Mouse (Mus musculus) spleen, adult 2 months (tissue): ENCODE measurements around the gene Nrm. TPM values are rescaled to one million over a fixed set of nuclear protein-coding genes. Genes with fewer than 3 reads are reported as not detected.
A peak's percentile ranks its signal among the peaks of the same experiment; 100 is the strongest.
"Not testable (repeated sequence)": the region's sequence is repeated elsewhere in the genome, so short reads cannot be mapped to it uniquely, and the experiment has no call there.

Experiments
- DNase-seq, 2 experiments: peaks; one replicate each; pipeline versions ENCODE4 v3.0.0 to v3.0.0-alpha.2; 2012 to 2021; ENCODE audit warnings: low spot score in 2 of 2, low read depth in 1 of 2
- H3K27ac ChIP-seq: fragments of 200-500 bp; 2 replicates; pipeline ENCODE4 v1.5.1; 2012; ENCODE audit warnings: low read length, inconsistent platforms; ENCODE audit not compliant: insufficient read depth
- H3K27me3 ChIP-seq: fragments of 200-500 bp; 2 replicates; pipeline ENCODE4 v1.6.1; 2012; ENCODE audit warnings: mild to moderate bottlenecking, moderate library complexity, low read length, inconsistent platforms; ENCODE audit not compliant: control insufficient read depth, insufficient read depth
- H3K36me3 ChIP-seq: fragments of 200-500 bp; 2 replicates; pipeline ENCODE4 v1.6.1; 2012; ENCODE audit warnings: mild to moderate bottlenecking, low read length, inconsistent platforms; ENCODE audit not compliant: control insufficient read depth, insufficient read depth
- H3K4me1 ChIP-seq: fragments of 200-500 bp; 2 replicates; pipeline ENCODE4 v1.6.1; 2011; ENCODE audit warnings: inconsistent platforms; ENCODE audit not compliant: control insufficient read depth, insufficient read depth, insufficient read length
- H3K4me3 ChIP-seq: fragments of 200-500 bp; 2 replicates; pipeline ENCODE4 v1.5.1; 2011; ENCODE audit warnings: mild to moderate bottlenecking, inconsistent platforms; ENCODE audit not compliant: insufficient read depth, insufficient read length; ENCODE audit errors: extremely low read depth
- CTCF ChIP-seq: fragments of 200-500 bp; IDR thresholded peaks from 2 replicates; pipeline ENCODE4 v1.5.1; 2011; ENCODE audit warnings: mild to moderate bottlenecking, inconsistent platforms; ENCODE audit not compliant: insufficient read depth, insufficient read length, insufficient replicate concordance; ENCODE audit errors: extremely low read depth
- POLR2A ChIP-seq: fragments of 200-500 bp; IDR thresholded peaks from 2 replicates; pipeline ENCODE4 v1.6.1; 2011; ENCODE audit warnings: low read depth, low read length, inconsistent platforms
- WGBS: fragments of 180-500 bp; shearing (Covaris S2); methylation state at CpG from one replicate; pipeline ENCODE4 v1.1.7; 2018; 5-methylcytosine and 5-hydroxymethylcytosine counted together
- polyA plus RNA-seq: library from polyadenylated mRNA; depleted of rRNA; stranded (reverse); fragments of >200 nt; gene quantifications from 2 replicates; pipeline ENCODE4 v1.2.3, GENCODE M21; 2012

The Nrm gene
- polyA plus RNA-seq, 1 experiment = 58.5 TPM

- no peaks in the 10 kb centered on the region for H3K27me3 ChIP-seq
- peak in 1 of 2 experiments; percentile 51 for DNase-seq
- H3K27ac ChIP-seq = peak overlapping the region; percentile 84
- H3K4me1 ChIP-seq = no peaks in the 10 kb centered on the region
- TF ChIP-seq POLR2A = no peak
- TF ChIP-seq CTCF = no peak
- peak overlapping the region; percentile 68 for H3K4me3 ChIP-seq
- peaks cover 22% of the 10 kb centered on the region for H3K36me3 ChIP-seq
- under 1% methylated on average over 18 of the region's 18 CpGs for WGBS
Measured at GRCm38 (mm10) chr17:35837487-35837886, 23.6 kb upstream of the Nrm start.

GRCm38 (mm10) chr17:35838122-35838544 lies 23.0 kb upstream of the Nrm start, which contains the start of gene Tubb5:
TSS of gene Tubb5 (minus strand) at chr17:35838306.
- H3K27ac ChIP-seq = peak within 1 kb of the TSS; percentile 84
- TF ChIP-seq CTCF (no peak), POLR2A (peak; percentile 96)

GRCm38 (mm10) chr17:35838570-35838969 lies 22.5 kb upstream of the Nrm start:
- DNase-seq = no peak
- Histone ChIP-seq H3K27ac (peak overlapping the region; percentile 47; the same call in 1 of the 2 replicates), H3K4me1 (no peaks in the 10 kb centered on the region), H3K36me3 (peaks cover 22% of the 10 kb centered on the region), H3K4me3 (no peak overlapping the region), H3K27me3 (no peaks in the 10 kb centered on the region)
- WGBS = 8% methylated on average over 5 of the region's 5 CpGs
- no peak for TF ChIP-seq CTCF
- TF ChIP-seq POLR2A = no peak

More at GRCm38 (mm10) chr17:35838122-35838544, 23.0 kb upstream of the Nrm start, which contains the start of gene Tubb5:
- WGBS = 2% methylated on average over 29 of the region's 29 CpGs
- peak within 1 kb of the TSS; percentile 68 for H3K4me3 ChIP-seq
- peak; percentile 81 to 95 for DNase-seq
- peaks cover 22% of the 10 kb centered on the region for H3K36me3 ChIP-seq
- H3K27me3 ChIP-seq = no peaks in the 10 kb centered on the region
- H3K4me1 ChIP-seq = no peaks in the 10 kb centered on the region

DNA sequence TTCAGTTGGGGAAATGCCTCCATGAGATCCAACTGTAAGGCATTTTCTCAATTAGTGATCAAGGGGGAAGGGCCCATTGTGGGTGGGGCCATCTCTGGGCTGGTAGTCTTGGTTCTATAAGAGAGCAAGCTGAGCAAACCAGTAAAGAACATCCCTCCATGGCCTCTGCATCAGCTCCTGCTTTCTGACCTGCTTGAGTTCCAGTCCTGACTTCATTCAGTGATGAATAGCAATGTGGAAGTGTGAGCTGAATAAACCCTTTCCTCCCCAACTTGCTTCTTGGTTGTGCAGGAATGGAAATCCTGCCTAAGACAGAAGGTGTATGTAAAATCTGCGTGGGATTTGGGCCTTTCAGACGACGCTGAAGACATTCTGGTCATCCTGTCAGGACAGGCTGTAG lies 22.1 kb upstream of the Nrm start:
- not testable (repeated sequence) for H3K4me1 ChIP-seq, DNase-seq, H3K27ac ChIP-seq, H3K4me3 ChIP-seq, H3K27me3 ChIP-seq
- H3K36me3 ChIP-seq = peaks cover 19% of the 10 kb centered on the region
- WGBS = 68% methylated on average over 3 of the region's 3 CpGs

- Histone ChIP-seq H3K4me1 (no peaks in the 10 kb centered on the region), H3K36me3 (peaks cover 9% of the 10 kb centered on the region), H3K4me3 (0 out of 2 replicates have a peak overlapping the region, but pooled peaks have one; percentile 13), H3K27me3 (no peaks in the 10 kb centered on the region), H3K27ac (no peak overlapping the region)
- DNase-seq = no peak
- WGBS = 49% methylated on average over 14 of the region's 14 CpGs
- TF ChIP-seq POLR2A (no peak), CTCF (no peak)
Measured at GRCm38 (mm10) chr17:35840561-35840960, 20.6 kb upstream of the Nrm start.

- TF ChIP-seq CTCF (no peak), POLR2A (peak; percentile 46)
- Histone ChIP-seq H3K27ac (peak within 1 kb of the TSS; percentile 73), H3K4me1 (no peaks in the 10 kb centered on the region), H3K4me3 (peak within 1 kb of the TSS; percentile 67), H3K27me3 (no peaks in the 10 kb centered on the region), H3K36me3 (peaks cover 8% of the 10 kb centered on the region)
- DNase-seq = peak; percentile 98 to 100
- under 1% methylated on average over 59 of the region's 59 CpGs for WGBS
Measured at GRCm38 (mm10) chr17:35841076-35841950, 19.8 kb upstream of the Nrm start, which contains the start of gene Mdc1. TSS of gene Mdc1 (plus strand) at chr17:35841515.

GRCm38 (mm10) chr17:35842006-35842405 lies 19.1 kb upstream of the Nrm start:
- H3K4me1 ChIP-seq = no peaks in the 10 kb centered on the region
- H3K36me3 ChIP-seq = peaks cover 8% of the 10 kb centered on the region
- peak overlapping the region; percentile 67 for H3K4me3 ChIP-seq
- H3K27ac ChIP-seq = peak overlapping the region; percentile 34
- TF ChIP-seq CTCF = no peak
- TF ChIP-seq POLR2A = no peak
- 4% methylated on average over 11 of the region's 11 CpGs for WGBS
- no peak for DNase-seq
- no peaks in the 10 kb centered on the region for H3K27me3 ChIP-seq
